Mouse (Mus musculus): ENCODE data around the gene Rab31. TPM values are rescaled to one million over a fixed set of nuclear protein-coding genes. Genes with fewer than 3 reads are reported as not detected.

The Rab31 gene
- polyA plus RNA-seq, 1 experiment = 17.6 TPM

- TF ChIP-seq POLR2A (IDR thresholded peaks at IDR 0.05; ENCODE audit: low read depth, low read length) = no peak
- no peak for TF ChIP-seq CTCF (conservative IDR thresholded peaks at IDR 0.05; ENCODE audit: insufficient read depth, insufficient read length, low read depth, low read length)
Observed at GRCm38 (mm10) chr17:65789576-65789975, 17.0 kb upstream of the Rab31 start.

GRCm38 (mm10) chr17:65788542-65789291 is 16.2 kb upstream of the Rab31 start:
- WGBS = 64% methylated on average over 12 of the region's 12 CpGs
- H3K27me3 ChIP-seq (replicated peaks; ENCODE audit: control insufficient read depth, insufficient read depth, low read length) = no peaks in the 10 kb centered on the region
- H3K4me1 ChIP-seq (ENCODE audit: control insufficient read depth, insufficient read depth, low read length) = peaks cover 10% of the 10 kb centered on the region; the same call in 1 of the 2 replicates
- no peak overlapping the region for H3K4me3 ChIP-seq (ENCODE audit: insufficient read depth, low read depth, low read length)
- peak; percentile 52 for DNase-seq
- no peak overlapping the region for H3K27ac ChIP-seq (ENCODE audit: insufficient read depth, low read depth, low read length)
- H3K36me3 ChIP-seq (ENCODE audit: control insufficient read depth, insufficient read depth, low read length) = no peaks in the 10 kb centered on the region
- TF ChIP-seq POLR2A (IDR thresholded peaks at IDR 0.05; ENCODE audit: low read depth, low read length) (no peak), CTCF (conservative IDR thresholded peaks at IDR 0.05; ENCODE audit: insufficient read depth, insufficient read length, low read depth, low read length) (no peak)

More at GRCm38 (mm10) chr17:65789576-65789975, 17.0 kb upstream of the Rab31 start:
- 82% methylated on average over 6 of the region's 6 CpGs for WGBS
- DNase-seq = no peak
- Histone ChIP-seq H3K27me3 (replicated peaks; ENCODE audit: control insufficient read depth, insufficient read depth, low read length) (no peaks in the 10 kb centered on the region), H3K4me3 (ENCODE audit: insufficient read depth, low read depth, low read length) (no peak overlapping the region), H3K36me3 (ENCODE audit: control insufficient read depth, insufficient read depth, low read length) (no peaks in the 10 kb centered on the region), H3K27ac (ENCODE audit: insufficient read depth, low read depth, low read length) (no peak overlapping the region), H3K4me1 (ENCODE audit: control insufficient read depth, insufficient read depth, low read length) (peaks cover 7% of the 10 kb centered on the region; the same call in 1 of the 2 replicates)

- WGBS = 81% methylated on average over 4 of the region's 4 CpGs
- H3K27me3 ChIP-seq (replicated peaks; ENCODE audit: control insufficient read depth, insufficient read depth, low read length) = no peaks in the 10 kb centered on the region
- no peak for TF ChIP-seq POLR2A (IDR thresholded peaks at IDR 0.05; ENCODE audit: low read depth, low read length)
- no peak for TF ChIP-seq CTCF (conservative IDR thresholded peaks at IDR 0.05; ENCODE audit: insufficient read depth, insufficient read length, low read depth, low read length)
- no peaks in the 10 kb centered on the region for H3K36me3 ChIP-seq (ENCODE audit: control insufficient read depth, insufficient read depth, low read length)
- no peak for DNase-seq
- peaks cover 10% of the 10 kb centered on the region; the same call in 1 of the 2 replicates for H3K4me1 ChIP-seq (ENCODE audit: control insufficient read depth, insufficient read depth, low read length)
- no peak overlapping the region for H3K27ac ChIP-seq (ENCODE audit: insufficient read depth, low read depth, low read length)
- H3K4me3 ChIP-seq (ENCODE audit: insufficient read depth, low read depth, low read length) = no peak overlapping the region
Observed at GRCm38 (mm10) chr17:65787261-65787660, 14.7 kb upstream of the Rab31 start.

GRCm38 (mm10) chr17:65786225-65786624 is 13.7 kb upstream of the Rab31 start:
- Histone ChIP-seq H3K36me3 (ENCODE audit: control insufficient read depth, insufficient read depth, low read length) (no peaks in the 10 kb centered on the region), H3K4me1 (ENCODE audit: control insufficient read depth, insufficient read depth, low read length) (peaks cover 10% of the 10 kb centered on the region; the same call in 1 of the 2 replicates), H3K27ac (ENCODE audit: insufficient read depth, low read depth, low read length) (no peak overlapping the region), H3K27me3 (replicated peaks; ENCODE audit: control insufficient read depth, insufficient read depth, low read length) (no peaks in the 10 kb centered on the region), H3K4me3 (ENCODE audit: insufficient read depth, low read depth, low read length) (no peak overlapping the region)
- WGBS = 47% methylated on average over 7 of the region's 7 CpGs
- DNase-seq = peak; percentile 49
- peak; percentile 44 for TF ChIP-seq CTCF (conservative IDR thresholded peaks at IDR 0.05; ENCODE audit: insufficient read depth, insufficient read length, low read depth, low read length)
- no peak for TF ChIP-seq POLR2A (IDR thresholded peaks at IDR 0.05; ENCODE audit: low read depth, low read length)

GRCm38 (mm10) chr17:65785707-65786106 is 13.2 kb upstream of the Rab31 start:
- H3K27ac ChIP-seq (ENCODE audit: insufficient read depth, low read depth, low read length) = no peak overlapping the region
- no peaks in the 10 kb centered on the region for H3K36me3 ChIP-seq (ENCODE audit: control insufficient read depth, insufficient read depth, low read length)
- no peak for DNase-seq
- peaks cover 10% of the 10 kb centered on the region; the same call in 1 of the 2 replicates for H3K4me1 ChIP-seq (ENCODE audit: control insufficient read depth, insufficient read depth, low read length)
- H3K4me3 ChIP-seq (ENCODE audit: insufficient read depth, low read depth, low read length) = no peak overlapping the region
- no peaks in the 10 kb centered on the region for H3K27me3 ChIP-seq (replicated peaks; ENCODE audit: control insufficient read depth, insufficient read depth, low read length)
- no peak for TF ChIP-seq POLR2A (IDR thresholded peaks at IDR 0.05; ENCODE audit: low read depth, low read length)
- TF ChIP-seq CTCF (conservative IDR thresholded peaks at IDR 0.05; ENCODE audit: insufficient read depth, insufficient read length, low read depth, low read length) = no peak

GRCm38 (mm10) chr17:65784610-65785140 is 12.1 kb upstream of the Rab31 start:
- Histone ChIP-seq H3K27me3 (replicated peaks; ENCODE audit: control insufficient read depth, insufficient read depth, low read length) (no peaks in the 10 kb centered on the region), H3K4me1 (ENCODE audit: control insufficient read depth, insufficient read depth, low read length) (peaks cover 10% of the 10 kb centered on the region; the same call in 1 of the 2 replicates), H3K4me3 (ENCODE audit: insufficient read depth, low read depth, low read length) (no peak overlapping the region), H3K36me3 (ENCODE audit: control insufficient read depth, insufficient read depth, low read length) (no peaks in the 10 kb centered on the region), H3K27ac (ENCODE audit: insufficient read depth, low read depth, low read length) (no peak overlapping the region)
- TF ChIP-seq CTCF (conservative IDR thresholded peaks at IDR 0.05; ENCODE audit: insufficient read depth, insufficient read length, low read depth, low read length) (no peak), POLR2A (IDR thresholded peaks at IDR 0.05; ENCODE audit: low read depth, low read length) (no peak)
- 51% methylated on average over 8 of the region's 8 CpGs for whole genome bisulfite sequencing
- DNase-seq = peak; percentile 36
